Mouse (Mus musculus): ENCODE results near the gene Eva1c. TPM values are rescaled to one million over a fixed set of nuclear protein-coding genes. Genes with fewer than 3 reads are reported as not detected.

Eva1c gene
- polyA plus RNA-seq, 1 experiment: 2.2 TPM

DNA sequence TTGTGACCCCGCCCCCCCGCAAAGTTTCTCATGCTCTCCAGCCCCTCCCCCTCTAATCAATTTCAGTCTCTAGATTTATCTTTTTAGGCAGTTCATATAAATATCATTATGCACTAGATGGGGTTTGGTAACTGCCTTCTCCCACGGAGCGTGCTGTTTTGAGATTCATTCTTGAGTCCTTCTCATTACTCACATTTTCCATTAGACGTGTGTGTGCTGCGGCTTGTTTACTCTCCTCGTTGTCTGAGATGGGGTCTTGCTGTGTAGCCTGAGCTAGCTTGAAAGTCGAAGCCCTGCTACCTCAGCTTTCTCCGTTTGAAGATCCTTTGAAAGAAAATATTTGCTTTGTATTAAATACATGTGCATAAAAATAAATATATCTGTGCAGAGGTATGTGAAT is 67.3 kb downstream of the Eva1c start:
- Histone ChIP-seq H3K27ac (ENCODE audit: insufficient read depth, low read length) (no peak overlapping the region), H3K4me3 (ENCODE audit: insufficient read depth, low read length) (no peak overlapping the region), H3K4me1 (ENCODE audit: control insufficient read depth, insufficient read depth, low read length) (no peaks in the 10 kb centered on the region)
- TF ChIP-seq CTCF (IDR thresholded peaks at IDR 0.05; ENCODE audit: extremely low read depth, insufficient read depth, low read length) (no peak), POLR2A (IDR thresholded peaks at IDR 0.05; ENCODE audit: extremely low read depth, insufficient read depth, low read length) (no peak)

DNA sequence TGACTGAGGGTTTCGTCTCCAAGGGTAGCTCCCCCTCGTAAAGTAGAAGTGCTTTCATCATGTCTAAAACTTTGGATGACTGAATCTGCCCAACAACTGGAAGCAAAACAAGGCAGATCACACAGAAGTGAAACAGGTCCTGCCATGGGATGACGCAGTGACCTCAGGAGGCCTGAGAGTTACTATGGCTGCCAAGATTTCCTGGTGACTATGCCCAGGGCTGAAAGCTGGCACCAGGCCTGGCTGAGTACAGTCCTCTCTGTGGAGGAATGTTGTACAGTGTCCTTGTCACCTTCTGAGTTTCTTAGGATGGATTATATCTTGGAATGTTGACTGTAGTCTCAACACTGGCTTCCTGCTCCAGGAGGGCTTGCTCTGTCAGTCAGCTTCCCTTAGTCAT is 71.1 kb downstream of the Eva1c start:
- no peak overlapping the region for H3K4me3 ChIP-seq (ENCODE audit: insufficient read depth, low read length)
- no peaks in the 10 kb centered on the region for H3K4me1 ChIP-seq (ENCODE audit: control insufficient read depth, insufficient read depth, low read length)
- no peak overlapping the region for H3K27ac ChIP-seq (ENCODE audit: insufficient read depth, low read length)
- TF ChIP-seq CTCF (IDR thresholded peaks at IDR 0.05; ENCODE audit: extremely low read depth, insufficient read depth, low read length) (no peak), POLR2A (IDR thresholded peaks at IDR 0.05; ENCODE audit: extremely low read depth, insufficient read depth, low read length) (no peak)

DNA sequence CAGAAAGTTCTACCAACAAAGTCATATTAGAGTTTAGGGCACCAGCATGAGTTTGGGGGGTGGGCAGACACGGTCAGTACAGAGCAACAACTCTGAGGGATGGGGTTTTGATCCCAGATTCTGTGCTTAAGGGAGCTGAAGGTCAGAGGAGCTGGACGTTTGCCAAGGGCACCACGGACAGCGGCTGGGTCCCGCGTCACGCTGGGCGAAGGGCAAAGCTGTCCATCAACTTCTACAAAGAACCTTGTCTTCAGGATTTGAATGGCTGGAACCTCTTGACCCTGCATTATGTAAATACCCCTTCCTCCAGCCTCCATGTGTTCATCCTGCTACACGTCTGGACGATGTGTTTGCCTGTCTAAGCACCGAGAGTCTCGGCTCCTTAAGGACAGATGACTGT is 73.0 kb downstream of the Eva1c start:
- Histone ChIP-seq H3K4me3 (ENCODE audit: insufficient read depth, low read length) (no peak overlapping the region), H3K27ac (ENCODE audit: insufficient read depth, low read length) (no peak overlapping the region), H3K4me1 (ENCODE audit: control insufficient read depth, insufficient read depth, low read length) (no peaks in the 10 kb centered on the region)
- no peak for TF ChIP-seq CTCF (IDR thresholded peaks at IDR 0.05; ENCODE audit: extremely low read depth, insufficient read depth, low read length)
- no peak for TF ChIP-seq POLR2A (IDR thresholded peaks at IDR 0.05; ENCODE audit: extremely low read depth, insufficient read depth, low read length)

DNA sequence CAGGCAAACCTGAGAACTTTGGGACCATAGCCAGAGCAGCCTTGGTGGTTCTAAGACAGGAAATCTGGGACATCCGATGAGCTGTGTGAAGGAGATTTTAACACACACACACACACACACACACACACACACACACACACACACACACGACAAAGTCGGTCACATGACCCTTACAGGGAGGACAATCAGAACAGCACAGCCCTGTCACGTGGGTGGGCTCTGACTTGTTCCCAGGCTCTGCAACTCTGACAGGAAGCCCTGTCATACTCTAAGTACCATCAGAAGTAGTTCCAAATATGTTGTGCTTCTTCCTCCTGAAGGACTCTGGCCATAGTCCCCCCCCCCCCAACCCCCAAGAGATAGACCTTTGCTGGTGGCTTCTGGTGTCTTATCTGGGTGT is 74.8 kb downstream of the Eva1c start:
- no peak overlapping the region for H3K4me3 ChIP-seq (ENCODE audit: insufficient read depth, low read length)
- TF ChIP-seq CTCF (IDR thresholded peaks at IDR 0.05; ENCODE audit: extremely low read depth, insufficient read depth, low read length) (no peak), POLR2A (IDR thresholded peaks at IDR 0.05; ENCODE audit: extremely low read depth, insufficient read depth, low read length) (no peak)
- H3K4me1 ChIP-seq (ENCODE audit: control insufficient read depth, insufficient read depth, low read length): no peaks in the 10 kb centered on the region
- no peak overlapping the region for H3K27ac ChIP-seq (ENCODE audit: insufficient read depth, low read length)

DNA sequence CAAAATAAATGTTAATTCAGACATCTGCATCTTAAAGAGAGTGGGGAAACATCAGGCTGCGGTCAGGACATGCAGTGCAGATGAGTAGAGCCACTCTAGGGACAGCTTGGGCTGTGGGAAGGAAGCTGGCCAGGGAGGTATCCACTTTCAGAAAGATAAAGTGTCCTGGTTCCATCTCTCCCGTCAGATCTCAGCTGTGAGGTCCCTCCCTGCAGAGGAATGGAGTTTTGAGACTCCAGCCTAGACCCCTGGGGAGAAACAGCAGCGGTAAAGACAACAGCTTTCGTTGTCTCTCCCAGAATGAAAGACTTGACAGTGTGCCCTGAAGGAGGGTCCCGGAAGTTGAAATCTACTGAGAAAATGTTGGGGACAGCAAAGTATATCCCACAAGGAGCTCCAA is 76.8 kb downstream of the Eva1c start:
- TF ChIP-seq POLR2A (IDR thresholded peaks at IDR 0.05; ENCODE audit: extremely low read depth, insufficient read depth, low read length): no peak
- no peak for TF ChIP-seq CTCF (IDR thresholded peaks at IDR 0.05; ENCODE audit: extremely low read depth, insufficient read depth, low read length)
- Histone ChIP-seq H3K4me3 (ENCODE audit: insufficient read depth, low read length) (no peak overlapping the region), H3K4me1 (ENCODE audit: control insufficient read depth, insufficient read depth, low read length) (no peaks in the 10 kb centered on the region), H3K27ac (ENCODE audit: insufficient read depth, low read length) (no peak overlapping the region)

DNA sequence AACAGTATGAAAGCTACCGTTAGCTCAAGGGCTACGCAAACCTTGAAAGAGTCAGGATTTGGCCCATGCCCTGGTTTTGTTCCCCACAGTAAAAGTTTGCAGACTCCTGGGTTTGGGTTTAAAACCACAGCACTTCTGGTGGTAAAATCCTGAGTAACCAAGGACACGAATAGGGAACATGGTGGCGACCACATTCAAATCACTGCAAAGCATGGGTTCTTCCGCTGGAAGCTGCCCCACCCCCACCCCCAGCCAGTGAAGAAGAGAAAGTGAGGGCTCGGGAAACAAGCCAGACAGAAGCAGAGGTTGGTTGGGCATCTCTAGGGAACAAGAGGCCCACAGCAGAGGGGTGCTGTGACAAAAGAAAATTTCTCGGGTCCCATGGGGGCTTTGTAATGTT is 80.7 kb downstream of the Eva1c start:
- Histone ChIP-seq H3K27ac (ENCODE audit: insufficient read depth, low read length) (no peak overlapping the region), H3K4me3 (ENCODE audit: insufficient read depth, low read length) (no peak overlapping the region), H3K4me1 (ENCODE audit: control insufficient read depth, insufficient read depth, low read length) (no peaks in the 10 kb centered on the region)
- TF ChIP-seq POLR2A (IDR thresholded peaks at IDR 0.05; ENCODE audit: extremely low read depth, insufficient read depth, low read length) (no peak), CTCF (IDR thresholded peaks at IDR 0.05; ENCODE audit: extremely low read depth, insufficient read depth, low read length) (no peak)

DNA sequence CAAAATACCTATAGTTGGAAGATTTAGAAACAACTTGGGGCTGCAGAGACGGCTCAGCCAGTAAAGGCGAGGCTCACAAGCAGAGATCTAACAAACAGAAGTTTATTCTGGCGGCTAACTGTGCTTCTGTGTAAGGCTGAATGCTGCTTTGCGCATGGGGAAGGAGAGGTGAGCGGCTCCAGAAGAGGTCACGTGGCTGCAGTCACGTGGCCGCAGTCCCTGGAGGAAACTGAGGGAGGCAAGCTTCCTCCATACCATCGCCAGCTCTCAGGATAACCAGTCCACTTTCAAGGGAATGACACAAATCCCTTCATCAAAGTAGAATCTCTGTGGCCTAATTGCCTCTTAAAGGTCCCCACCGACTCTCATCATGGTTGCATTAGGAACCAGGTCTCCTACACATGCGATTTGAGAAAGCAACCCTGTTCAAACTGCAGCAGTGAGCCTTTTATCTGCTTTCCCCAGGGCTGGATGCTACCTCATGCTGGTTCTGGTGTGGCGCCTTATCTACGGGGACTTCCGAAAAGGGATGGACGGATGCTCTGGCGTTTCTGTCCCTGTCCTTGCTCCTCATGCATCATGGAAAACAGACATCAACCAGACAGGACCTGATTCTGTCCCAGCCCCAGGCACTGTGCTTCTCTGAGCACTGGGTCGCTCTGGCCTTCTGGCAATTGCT is 84.5 kb downstream of the Eva1c start:
- H3K4me3 ChIP-seq (ENCODE audit: insufficient read depth, low read length): no peak overlapping the region
- no peaks in the 10 kb centered on the region for H3K4me1 ChIP-seq (ENCODE audit: control insufficient read depth, insufficient read depth, low read length)
- H3K27ac ChIP-seq (ENCODE audit: insufficient read depth, low read length): no peak overlapping the region
- TF ChIP-seq CTCF (IDR thresholded peaks at IDR 0.05; ENCODE audit: extremely low read depth, insufficient read depth, low read length) (no peak), POLR2A (IDR thresholded peaks at IDR 0.05; ENCODE audit: extremely low read depth, insufficient read depth, low read length) (no peak)

DNA sequence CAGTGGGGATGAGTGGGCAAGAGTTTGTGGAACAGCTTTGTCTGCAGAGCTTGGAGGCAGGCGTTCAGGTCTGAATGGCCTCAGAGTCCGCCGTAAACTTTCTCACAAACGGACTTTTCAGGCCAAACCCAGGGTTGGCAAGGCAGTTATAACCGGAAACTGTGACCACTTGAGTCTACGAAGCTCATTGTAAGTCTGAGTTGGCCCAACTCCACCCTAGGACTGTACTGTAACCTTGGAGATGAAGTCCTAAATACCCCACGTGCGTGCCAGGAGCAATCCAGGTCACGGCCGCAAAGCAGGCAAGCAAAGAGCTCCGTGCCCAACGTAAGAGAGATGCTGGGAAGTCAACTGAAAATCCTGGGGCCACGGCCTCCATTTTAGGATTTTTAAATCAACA is 85.2 kb downstream of the Eva1c start:
- TF ChIP-seq POLR2A (IDR thresholded peaks at IDR 0.05; ENCODE audit: extremely low read depth, insufficient read depth, low read length): no peak
- no peak for TF ChIP-seq CTCF (IDR thresholded peaks at IDR 0.05; ENCODE audit: extremely low read depth, insufficient read depth, low read length)
- Histone ChIP-seq H3K4me1 (ENCODE audit: control insufficient read depth, insufficient read depth, low read length) (no peaks in the 10 kb centered on the region), H3K27ac (ENCODE audit: insufficient read depth, low read length) (no peak overlapping the region), H3K4me3 (ENCODE audit: insufficient read depth, low read length) (no peak overlapping the region)

DNA sequence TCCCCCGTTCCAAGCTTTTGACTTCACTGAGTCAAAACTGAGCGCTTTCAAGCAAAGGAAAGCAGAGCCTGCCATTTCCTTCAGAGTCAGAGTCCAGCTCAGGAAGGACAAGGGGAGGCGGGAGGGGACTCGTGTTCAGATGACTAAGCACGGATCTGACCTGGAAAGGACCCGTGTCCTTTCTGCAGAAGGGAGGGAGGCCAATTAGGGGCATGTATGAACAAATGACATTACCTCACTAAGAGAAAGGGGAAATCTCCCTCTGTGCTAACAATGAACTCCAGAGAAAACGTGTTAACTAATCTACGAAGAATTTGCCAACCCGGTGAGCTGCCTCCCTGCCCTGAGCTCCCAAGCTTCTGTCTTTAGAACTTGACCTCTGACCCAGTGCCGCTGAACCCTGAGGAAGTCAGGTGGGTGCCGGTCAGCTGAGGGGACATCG is 89.5 kb downstream of the Eva1c start:
- TF ChIP-seq POLR2A (IDR thresholded peaks at IDR 0.05; ENCODE audit: extremely low read depth, insufficient read depth, low read length) (no peak), CTCF (IDR thresholded peaks at IDR 0.05; ENCODE audit: extremely low read depth, insufficient read depth, low read length) (no peak)
- H3K4me3 ChIP-seq (ENCODE audit: insufficient read depth, low read length): no peak overlapping the region

DNA sequence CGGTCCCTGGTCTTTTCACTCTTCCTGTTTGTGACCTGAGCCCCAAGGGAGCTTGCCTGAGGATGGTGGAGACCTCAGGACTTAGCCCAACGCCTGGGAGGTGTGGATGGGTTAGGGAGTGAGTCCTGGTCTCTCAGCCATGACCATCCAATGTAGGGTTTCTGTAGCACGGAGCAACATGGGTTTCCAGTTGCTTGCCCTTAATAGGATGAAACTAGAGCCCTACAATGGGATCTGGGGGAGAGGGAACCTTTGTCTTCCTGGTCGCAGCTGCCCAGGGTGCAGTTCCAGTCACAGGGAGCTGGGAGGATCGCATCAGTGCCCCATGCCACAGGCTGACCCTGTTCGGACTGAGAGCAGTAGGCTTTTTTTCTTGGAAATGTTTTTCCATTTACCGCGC is 90.6 kb downstream of the Eva1c start:
- Histone ChIP-seq H3K27ac (ENCODE audit: insufficient read depth, low read length) (no peak overlapping the region), H3K4me3 (ENCODE audit: insufficient read depth, low read length) (no peak overlapping the region), H3K4me1 (ENCODE audit: control insufficient read depth, insufficient read depth, low read length) (no peaks in the 10 kb centered on the region)
- no peak for TF ChIP-seq CTCF (IDR thresholded peaks at IDR 0.05; ENCODE audit: extremely low read depth, insufficient read depth, low read length)
- TF ChIP-seq POLR2A (IDR thresholded peaks at IDR 0.05; ENCODE audit: extremely low read depth, insufficient read depth, low read length): no peak

More for the DNA sequence above, 89.5 kb downstream of the Eva1c start:
- Histone ChIP-seq H3K4me1 (ENCODE audit: control insufficient read depth, insufficient read depth, low read length) (no peaks in the 10 kb centered on the region), H3K27ac (ENCODE audit: insufficient read depth, low read length) (no peak overlapping the region)

All from cortical plate, adult 2 months (tissue).